Mouse (Mus musculus) adrenal gland, postnatal 36 days (tissue): ENCODE data around the gene Lias. TPM values are rescaled to one million over a fixed set of nuclear protein-coding genes. Genes with fewer than 3 reads are reported as not detected.

Source experiments
- DNase-seq, 2 experiments: peaks; one replicate each; pipeline ENCODE4 v3.0.0; 2021; ENCODE audit warnings: mixed read lengths in 1 of 2
- total RNA-seq, 2 experiments: library from RNA; stranded (reverse); gene quantifications; 2 replicates each; pipeline ENCODE4 v1.2.3; 2021

Gene Lias
- total RNA-seq, 2 experiments from 2014 or later = 57.5 to 57.9 TPM

GRCm38 (mm10) chr5:65424215-65424614 is 32.9 kb downstream of the Lias start:
- DNase-seq = peak in 1 of 2 experiments; percentile 15

- DNase-seq = no peak
Measured at GRCm38 (mm10) chr5:65425251-65425650, 34.0 kb downstream of the Lias start.

GRCm38 (mm10) chr5:65428321-65428720 is 37.0 kb downstream of the Lias start:
- no peak for DNase-seq

GRCm38 (mm10) chr5:65429441-65429840 is 38.1 kb downstream of the Lias start:
- no peak for DNase-seq

GRCm38 (mm10) chr5:65434471-65435362 is 43.4 kb downstream of the Lias start:
- DNase-seq = no peak

- DNase-seq = no peak
Measured at GRCm38 (mm10) chr5:65435363-65435805, 44.1 kb downstream of the Lias start.

- DNase-seq = peak; percentile 99
Measured at GRCm38 (mm10) chr5:65435806-65436561, 44.7 kb downstream of the Lias start, which contains the start of gene Ugdh. TSS of gene Ugdh (minus strand) at chr5:65435949.

GRCm38 (mm10) chr5:65438041-65438440 is 46.7 kb downstream of the Lias start:
- DNase-seq = no peak

- no peak for DNase-seq
Measured at GRCm38 (mm10) chr5:65444981-65445380, 53.7 kb downstream of the Lias start.

- DNase-seq = no peak
Measured at GRCm38 (mm10) chr5:65446756-65447155, 55.5 kb downstream of the Lias start.

GRCm38 (mm10) chr5:65447826-65448225 is 56.5 kb downstream of the Lias start:
- DNase-seq = no peak

- no peak for DNase-seq
Measured at GRCm38 (mm10) chr5:65448941-65449340, 57.6 kb downstream of the Lias start.

- DNase-seq = peak; percentile 52 to 53
Measured at GRCm38 (mm10) chr5:65454771-65455170, 63.5 kb downstream of the Lias start.

- DNase-seq = no peak
Measured at GRCm38 (mm10) chr5:65457086-65457827, 66.0 kb downstream of the Lias start.

- peak in 1 of 2 experiments; percentile 55 for DNase-seq
Measured at GRCm38 (mm10) chr5:65457846-65458245, 66.5 kb downstream of the Lias start.

- DNase-seq = no peak
Measured at GRCm38 (mm10) chr5:65459454-65459853, 68.2 kb downstream of the Lias start.

Other genes starting within 250 kb of the Lias start
- gene Wdr19, start 191.8 kb upstream of the Lias start, total RNA-seq = 1 to 10 TPM; 8.5 to 10.0 TPM
- gene Rfc1, start 55.8 kb upstream of the Lias start, total RNA-seq = 10 to 100 TPM; 42.2 to 51.1 TPM
- gene Klb, start 43.2 kb upstream of the Lias start, total RNA-seq = 1 to 10 TPM; 8.4 to 9.6 TPM
- 1,000 to 10,000 TPM; 1,087 to 1,104 TPM for gene Rpl9, start 53 bp upstream of the Lias start, total RNA-seq
- 10 to 100 TPM; 84.3 to 86.2 TPM for gene Ugdh, start 44.5 kb downstream of the Lias start, total RNA-seq
- gene Gm43552, start 101.3 kb downstream of the Lias start, total RNA-seq = 1 to 10 TPM in 1 of 2 experiments, not detected in 1; 6.0 TPM
- gene Smim14, start 145.7 kb downstream of the Lias start, total RNA-seq = 100 to 1,000 TPM; 155 to 187 TPM
- 10 to 100 TPM; 87.3 to 96.5 TPM for gene Ube2k, start 145.7 kb downstream of the Lias start, total RNA-seq